Mouse (Mus musculus) CH12.LX (cell line): ENCODE data around the gene Mcur1. TPM values are rescaled to one million over a fixed set of nuclear protein-coding genes. Genes with fewer than 3 reads are reported as not detected.

Experiments
- DNase-seq: peaks from one replicate; pipeline ENCODE4 v3.0.0-alpha.2; 2013; ENCODE audit errors: extremely low read depth
- H3K27ac ChIP-seq: 2 replicates; pipeline ENCODE4 v1.5.1; 2012; ENCODE audit warnings: low read depth, mild to moderate bottlenecking, control low read depth, moderate library complexity; ENCODE audit not compliant: insufficient read depth
- H3K27me3 ChIP-seq: replicated peaks from 2 replicates; pipeline ENCODE3; 2012; ENCODE audit warnings: inconsistent platforms
- H3K36me3 ChIP-seq, 2 experiments: replicated peaks in 1 of 2; 2 replicates each; pipeline versions ENCODE3 to v1.6.1; 2012; ENCODE audit warnings: inconsistent platforms in 1 of 2, low read length in 1 of 2, mild to moderate bottlenecking in 1 of 2, mixed read lengths in 1 of 2, moderate library complexity in 1 of 2; ENCODE audit not compliant: control insufficient read depth in 1 of 2, insufficient read depth in 1 of 2
- H3K4me1 ChIP-seq, 2 experiments: 2 replicates each; pipeline ENCODE4 v1.6.1; 2012; ENCODE audit warnings: inconsistent platforms in 1 of 2, moderate library complexity in 1 of 2; ENCODE audit not compliant: insufficient read depth in 2 of 2, control insufficient read depth in 1 of 2
- H3K4me2 ChIP-seq: 2 replicates; pipeline ENCODE4 v1.6.1; 2012; ENCODE audit warnings: low read depth, mild to moderate bottlenecking, control low read depth; ENCODE audit not compliant: poor library complexity, insufficient read depth, severe bottlenecking
- H3K4me3 ChIP-seq, 3 experiments: fragments of 150-350 bp in 1 of 3; sonication (generic) in 1 of 3; replicated peaks in 1 of 3; 2 replicates each; pipeline versions ENCODE3 to v1.5.1; 2011 to 2012; ENCODE audit warnings: low read depth in 2 of 3, low read length in 2 of 3, mild to moderate bottlenecking in 2 of 3, moderate library complexity in 2 of 3, control low read depth in 1 of 3, improper control_type of control experiment in 1 of 3, inconsistent platforms in 1 of 3, mixed read lengths in 1 of 3; ENCODE audit not compliant: poor library complexity in 1 of 3
- H3K79me2 ChIP-seq: replicated peaks from 2 replicates; pipeline ENCODE4 v1.6.1; 2012; ENCODE audit warnings: mild to moderate bottlenecking, moderate library complexity; ENCODE audit not compliant: control insufficient read depth, poor library complexity, insufficient read depth, severe bottlenecking; ENCODE audit errors: extremely low read depth
- H3K9ac ChIP-seq: 2 replicates; pipeline ENCODE4 v1.6.1; 2012; ENCODE audit warnings: low read depth, mild to moderate bottlenecking, control low read depth, moderate library complexity; ENCODE audit not compliant: insufficient read depth
- H3K9me3 ChIP-seq: replicated peaks from 2 replicates; pipeline ENCODE3; 2012; ENCODE audit warnings: low read length, inconsistent platforms, mixed read lengths
- BHLHE40 ChIP-seq: IDR thresholded peaks from 2 replicates; pipeline ENCODE4 v1.6.1; 2011; ENCODE audit warnings: mild to moderate bottlenecking, low read depth, low read length, improper control_type of control experiment
- CHD1 ChIP-seq: IDR thresholded peaks from 2 replicates; pipeline ENCODE4 v1.6.1; 2012; ENCODE audit warnings: low read depth, low read length, improper control_type of control experiment, inconsistent platforms
- CHD2 ChIP-seq: IDR thresholded peaks from 2 replicates; pipeline ENCODE4 v1.6.1; 2011; ENCODE audit warnings: low read length, improper control_type of control experiment
- CTCF ChIP-seq, 2 experiments: IDR thresholded peaks in 1 of 2; conservative IDR thresholded peaks in 1 of 2; 2 replicates each; pipeline ENCODE4 v1.5.1; 2011 to 2012; ENCODE audit warnings: low read depth in 2 of 2, low read length in 2 of 2, improper control_type of control experiment in 1 of 2, inconsistent platforms in 1 of 2, mild to moderate bottlenecking in 1 of 2, moderate library complexity in 1 of 2
- E2F4 ChIP-seq: IDR thresholded peaks from 2 replicates; pipeline ENCODE4 v1.6.1; 2011; ENCODE audit warnings: low read depth, low read length, improper control_type of control experiment; ENCODE audit not compliant: insufficient replicate concordance
- ELF1 ChIP-seq: IDR thresholded peaks from 2 replicates; pipeline ENCODE4 v1.6.1; 2014; ENCODE audit warnings: low read depth, mild to moderate bottlenecking, inconsistent platforms, low read length, improper control_type of control experiment
- EP300 ChIP-seq: IDR thresholded peaks from 2 replicates; pipeline ENCODE4 v1.6.1; 2011; ENCODE audit warnings: low read length, improper control_type of control experiment
- HCFC1 ChIP-seq: IDR thresholded peaks from 2 replicates; pipeline ENCODE4 v1.6.1; 2012; ENCODE audit warnings: low read depth, mild to moderate bottlenecking, inconsistent platforms, low read length, improper control_type of control experiment
- JUN ChIP-seq: IDR thresholded peaks from 2 replicates; pipeline ENCODE4 v1.6.1; 2011; ENCODE audit warnings: low read depth, mild to moderate bottlenecking, low read length, improper control_type of control experiment, moderate library complexity; ENCODE audit not compliant: insufficient read depth
- JUND ChIP-seq: conservative IDR thresholded peaks from 2 replicates; pipeline ENCODE4 v1.6.1; 2011; ENCODE audit warnings: low read depth, low read length, improper control_type of control experiment
- MAFK ChIP-seq: IDR thresholded peaks from 2 replicates; pipeline ENCODE4 v1.6.1; 2011; ENCODE audit warnings: low read length, improper control_type of control experiment; ENCODE audit not compliant: insufficient replicate concordance
- MAX ChIP-seq: IDR thresholded peaks from 2 replicates; pipeline ENCODE4 v1.6.1; 2011; ENCODE audit warnings: low read length, improper control_type of control experiment
- MAZ ChIP-seq: IDR thresholded peaks from 2 replicates; pipeline ENCODE4 v1.6.1; 2012; ENCODE audit warnings: low read depth, mild to moderate bottlenecking, inconsistent platforms, low read length, improper control_type of control experiment, moderate library complexity
- MXI1 ChIP-seq: IDR thresholded peaks from 2 replicates; pipeline ENCODE4 v1.6.1; 2011; ENCODE audit warnings: mild to moderate bottlenecking, low read depth, low read length, improper control_type of control experiment
- PAX5 ChIP-seq: IDR thresholded peaks from 2 replicates; pipeline ENCODE4 v1.6.1; 2012; ENCODE audit warnings: low read length, inconsistent platforms, mixed read lengths
- RCOR1 ChIP-seq: conservative IDR thresholded peaks from 2 replicates; pipeline ENCODE4 v1.6.1; 2012; ENCODE audit warnings: low read depth, mild to moderate bottlenecking, inconsistent platforms, low read length, improper control_type of control experiment
- SIN3A ChIP-seq: IDR thresholded peaks from 2 replicates; pipeline ENCODE4 v1.6.1; 2012; ENCODE audit warnings: low read length, improper control_type of control experiment, inconsistent platforms
- TBP ChIP-seq: conservative IDR thresholded peaks from 2 replicates; pipeline ENCODE4 v1.6.1; 2011; ENCODE audit warnings: low read depth, low read length, improper control_type of control experiment
- UBTF ChIP-seq: IDR thresholded peaks from 2 replicates; pipeline ENCODE4 v1.6.1; 2012; ENCODE audit warnings: low read depth, mild to moderate bottlenecking, inconsistent platforms, low read length, improper control_type of control experiment, moderate library complexity
- USF1 ChIP-seq: IDR thresholded peaks from 2 replicates; pipeline ENCODE4 v1.6.1; 2014; ENCODE audit warnings: low read depth, mild to moderate bottlenecking, inconsistent platforms, low read length, improper control_type of control experiment
- USF2 ChIP-seq: conservative IDR thresholded peaks from 2 replicates; pipeline ENCODE4 v1.6.1; 2011; ENCODE audit warnings: low read depth, low read length, improper control_type of control experiment
- ZC3H11A ChIP-seq: IDR thresholded peaks from 2 replicates; pipeline ENCODE4 v1.6.1; 2012; ENCODE audit warnings: low read depth, mild to moderate bottlenecking, inconsistent platforms, low read length, improper control_type of control experiment
- ZKSCAN1 ChIP-seq: IDR thresholded peaks from 2 replicates; pipeline ENCODE4 v1.6.1; 2012; ENCODE audit warnings: low read depth, inconsistent platforms, low read length, improper control_type of control experiment, borderline replicate concordance
- dilution Hi-C: fragments of 300-500 bp; cut with MboI; formaldehyde crosslinking; loops from 2 replicates; pipeline ENCODE4 v1.14.3; 2020; ENCODE audit warnings: low sequenced_read_pairs; ENCODE audit not compliant: extremely low pct_unique_long_range_greater_than_20kb, extremely low pct_ligation_motif_present
- in situ Hi-C: fragments of 300-500 bp; cut with MboI; formaldehyde crosslinking; loops from 3 replicates; pipeline ENCODE4 v1.14.3; 2019; ENCODE audit warnings: low sequenced_read_pairs, low pct_ligation_motif_present, low pct_unique_long_range_greater_than_20kb, mixed read lengths
- polyA plus RNA-seq: library from polyadenylated mRNA; unstranded; fragments of >175 nt; gene quantifications from 2 replicates; pipeline ENCODE4 v1.2.1, GENCODE M21; 2012; ENCODE audit warnings: low read depth; ENCODE audit not compliant: insufficient read length
- total RNA-seq, 2 experiments: library from RNA; depleted of rRNA; stranded (reverse); fragments of 300-350 nt in 1 of 2; fragments of >200 nt in 1 of 2; gene quantifications; 2 replicates each; pipeline ENCODE4 v1.2.3; 2012 to 2014

The Mcur1 gene
- total and polyA plus RNA-seq, 3 experiments, result 4.7 to 12.5 (median 6.3) TPM

DNA sequence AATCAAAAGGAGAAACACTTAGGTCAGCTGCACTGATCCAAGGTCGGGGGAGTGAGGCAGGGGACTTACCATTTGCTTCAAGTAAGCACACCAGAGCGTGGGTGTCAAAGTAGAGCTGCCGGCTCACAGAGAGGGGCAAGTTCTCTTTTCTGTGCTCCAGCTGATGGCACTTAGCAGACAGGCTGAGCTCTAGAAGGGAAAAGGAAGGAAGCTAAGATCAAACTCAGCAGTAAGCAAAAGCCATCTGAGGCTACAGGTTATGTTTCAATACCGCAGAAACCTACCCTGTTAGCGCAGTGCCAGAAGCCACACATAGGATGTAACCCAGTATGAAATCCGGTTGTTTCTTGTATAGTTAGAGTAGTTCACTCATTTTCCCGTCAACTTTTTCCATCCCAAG lies 5.2 kb downstream of the Mcur1 start:
- H3K27ac ChIP-seq, result no peak overlapping the region
- in situ Hi-C loops (loop anchor here (25.0 kb wide), 1 partner anchor 368 kb away; no protein-coding TSS in a partner anchor), dilution Hi-C loops (no loop called here)
- H3K9me3 ChIP-seq, result no peaks in the 10 kb centered on the region
- H3K36me3 ChIP-seq, result peaks cover 10 to 42% of the 10 kb centered on the region in 2 experiments
- no peaks in the 10 kb centered on the region; the same call in 1 of the 2 replicates for H3K79me2 ChIP-seq
- DNase-seq, result no peak
- no peak overlapping the region for H3K4me3 ChIP-seq
- peaks cover 1% of the 10 kb centered on the region for H3K27me3 ChIP-seq
- H3K4me1 ChIP-seq, result peaks cover 2 to 14% of the 10 kb centered on the region in 2 experiments; a peak in 3 of 4 replicates
- no peak overlapping the region for H3K9ac ChIP-seq
- no peak overlapping the region for H3K4me2 ChIP-seq
- no peak for TF ChIP-seq TBP
- TF ChIP-seq MAFK, result no peak
- TF ChIP-seq MAX, result no peak
- TF ChIP-seq UBTF, result no peak
- TF ChIP-seq JUND, result no peak
- TF ChIP-seq BHLHE40, result no peak
- TF ChIP-seq EP300, result no peak
- TF ChIP-seq HCFC1, result no peak
- TF ChIP-seq CTCF (conservative IDR thresholded peaks at IDR 0.05 in 1 of 2, IDR thresholded peaks at IDR 0.05 in 1 of 2; ENCODE audit: low read depth in 2 of 2, low read length in 2 of 2), result no peak
- no peak for TF ChIP-seq CHD1
- TF ChIP-seq MXI1, result no peak
- TF ChIP-seq ZKSCAN1, result no peak
- TF ChIP-seq USF1, result no peak
- TF ChIP-seq CHD2, result no peak
- TF ChIP-seq ELF1, result no peak
- TF ChIP-seq USF2, result no peak
- no peak for TF ChIP-seq SIN3A
- TF ChIP-seq MAZ, result no peak

GRCm38 (mm10) chr13:43550676-43551075 lies 9.3 kb downstream of the Mcur1 start:
- peaks cover 13 to 54% of the 10 kb centered on the region in 2 experiments for H3K36me3 ChIP-seq
- no peak overlapping the region for H3K4me2 ChIP-seq
- no peak overlapping the region for H3K4me3 ChIP-seq
- no peaks in the 10 kb centered on the region for H3K27me3 ChIP-seq
- H3K9ac ChIP-seq, result no peak overlapping the region
- no peak overlapping the region for H3K27ac ChIP-seq
- H3K4me1 ChIP-seq, result peaks cover 5 to 25% of the 10 kb centered on the region in 2 experiments; a peak in 3 of 4 replicates
- in situ Hi-C loops, result loop anchor here (25.0 kb wide), 1 partner anchor 363 kb away; no protein-coding TSS in a partner anchor
- TF ChIP-seq CHD1 (no peak), MAFK (no peak), E2F4 (no peak), BHLHE40 (no peak), CTCF (conservative IDR thresholded peaks at IDR 0.05 in 1 of 2, IDR thresholded peaks at IDR 0.05 in 1 of 2; ENCODE audit: low read depth in 2 of 2, low read length in 2 of 2) (no peak), ZC3H11A (no peak), JUN (no peak), RCOR1 (no peak), PAX5 (no peak), MXI1 (no peak), MAZ (no peak), CHD2 (no peak), USF2 (no peak), ELF1 (no peak)
- dilution Hi-C loops, result no loop called here
- no peaks in the 10 kb centered on the region for H3K79me2 ChIP-seq
- DNase-seq, result no peak
- H3K9me3 ChIP-seq, result no peaks in the 10 kb centered on the region
